Mouse (Mus musculus) layer of hippocampus, adult 18-20 months (tissue): ENCODE results near the gene Cadm1. TPM values are rescaled to one million over a fixed set of nuclear protein-coding genes. Genes with fewer than 3 reads are reported as not detected.

ENCODE experiments used
- DNase-seq, 2 experiments: peaks; one replicate each; pipeline ENCODE4 v3.0.0; 2022; ENCODE audit warnings: low spot score in 2 of 2
- total RNA-seq, 2 experiments: library from RNA; stranded (reverse); gene quantifications; 2 replicates each; pipeline ENCODE4 v1.2.3; 2021

Cadm1 gene
- total RNA-seq, 2 experiments from 2014 or later: 246 to 270 TPM

DNA sequence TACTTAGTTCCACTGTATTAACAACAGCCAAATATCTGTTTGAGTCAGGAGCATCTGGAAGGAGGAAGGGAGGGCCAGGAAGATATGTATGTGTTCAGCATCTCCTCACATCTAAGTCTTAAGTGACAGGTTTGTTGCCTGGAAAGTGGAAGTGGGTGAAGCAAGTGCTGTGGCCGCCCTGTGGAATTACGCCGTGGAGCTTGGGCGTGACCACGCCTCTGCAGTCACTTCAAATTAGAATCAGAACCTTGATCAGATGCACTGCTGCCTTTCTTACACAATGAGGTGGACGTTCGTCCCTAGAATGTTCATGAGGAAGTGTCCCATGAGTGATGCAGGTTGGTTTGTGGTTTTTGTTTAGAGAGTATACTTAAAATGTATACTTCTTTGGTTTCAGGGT, 131.6 kb downstream of the Cadm1 start:
- DNase-seq: no peak

- DNase-seq: no peak
Measured at GRCm38 (mm10) chr9:47669206-47669605, 139.2 kb downstream of the Cadm1 start.

- DNase-seq: no peak
Measured at GRCm38 (mm10) chr9:47671617-47672016, 141.6 kb downstream of the Cadm1 start.

GRCm38 (mm10) chr9:47674766-47675713, 145.1 kb downstream of the Cadm1 start:
- no peak for DNase-seq

DNA sequence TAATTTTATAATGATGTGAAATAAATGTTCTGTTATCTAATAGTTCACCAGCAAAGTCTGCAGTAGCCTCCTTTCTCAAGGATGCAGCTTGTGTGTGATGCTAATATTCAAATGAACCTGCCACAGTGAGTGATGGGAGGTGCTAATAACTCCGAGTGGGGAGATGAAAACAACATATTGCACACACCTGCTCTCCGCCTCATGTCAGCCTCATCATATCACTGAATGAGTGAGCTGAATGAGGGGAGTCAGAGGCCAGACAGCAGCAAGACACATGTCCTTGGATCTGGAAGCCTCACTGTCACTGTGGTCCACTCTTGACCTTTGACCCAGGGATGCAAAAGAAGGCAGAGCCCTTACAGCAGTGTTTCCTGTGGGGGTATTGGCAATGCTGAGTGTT, 156.9 kb downstream of the Cadm1 start:
- DNase-seq: no peak

GRCm38 (mm10) chr9:47687604-47688003, 157.6 kb downstream of the Cadm1 start:
- DNase-seq: no peak

- DNase-seq: no peak
Measured at GRCm38 (mm10) chr9:47688297-47688696, 158.3 kb downstream of the Cadm1 start.

DNA sequence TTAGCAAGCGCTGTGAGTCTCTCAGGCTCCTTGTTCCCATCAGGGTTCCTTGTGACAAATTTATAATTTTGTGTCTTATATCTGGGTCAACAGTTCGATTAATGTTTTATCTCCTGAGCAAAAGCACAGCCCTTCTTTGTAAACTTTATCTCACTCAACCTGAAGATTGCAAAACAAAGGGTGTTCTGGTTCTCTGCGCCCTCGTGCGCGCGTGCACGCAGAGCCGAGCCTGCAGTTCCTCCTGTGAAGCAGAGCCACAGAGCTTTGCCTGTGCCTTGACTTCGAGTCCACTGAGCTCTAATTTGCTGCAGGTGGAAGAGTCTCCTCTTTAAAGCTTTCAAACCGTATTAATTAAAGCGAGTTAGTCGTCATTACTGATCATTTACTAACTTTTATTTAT, 162.9 kb downstream of the Cadm1 start:
- DNase-seq: no peak

DNA sequence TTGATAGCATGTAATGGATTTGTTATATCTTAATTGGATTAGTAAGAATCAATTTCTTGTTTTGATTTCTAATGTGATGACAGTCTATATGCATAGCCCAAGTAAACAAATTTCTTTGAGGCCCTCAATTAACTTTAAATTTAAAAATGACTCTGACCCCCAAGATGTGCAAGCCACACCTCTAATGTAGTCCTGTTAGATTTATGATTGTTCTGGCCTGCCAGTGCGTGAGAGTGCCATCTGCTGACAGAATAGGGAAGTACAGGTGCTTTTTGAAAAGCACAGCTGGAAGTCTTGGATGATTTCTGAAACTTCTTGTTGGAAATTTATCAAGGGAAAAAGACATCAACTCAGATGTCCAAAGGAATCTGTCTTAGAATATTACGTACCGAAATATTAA, 169.1 kb downstream of the Cadm1 start:
- peak; percentile 38 to 80 for DNase-seq

- DNase-seq: no peak
Measured at GRCm38 (mm10) chr9:47700021-47700420, 170.0 kb downstream of the Cadm1 start.

DNA sequence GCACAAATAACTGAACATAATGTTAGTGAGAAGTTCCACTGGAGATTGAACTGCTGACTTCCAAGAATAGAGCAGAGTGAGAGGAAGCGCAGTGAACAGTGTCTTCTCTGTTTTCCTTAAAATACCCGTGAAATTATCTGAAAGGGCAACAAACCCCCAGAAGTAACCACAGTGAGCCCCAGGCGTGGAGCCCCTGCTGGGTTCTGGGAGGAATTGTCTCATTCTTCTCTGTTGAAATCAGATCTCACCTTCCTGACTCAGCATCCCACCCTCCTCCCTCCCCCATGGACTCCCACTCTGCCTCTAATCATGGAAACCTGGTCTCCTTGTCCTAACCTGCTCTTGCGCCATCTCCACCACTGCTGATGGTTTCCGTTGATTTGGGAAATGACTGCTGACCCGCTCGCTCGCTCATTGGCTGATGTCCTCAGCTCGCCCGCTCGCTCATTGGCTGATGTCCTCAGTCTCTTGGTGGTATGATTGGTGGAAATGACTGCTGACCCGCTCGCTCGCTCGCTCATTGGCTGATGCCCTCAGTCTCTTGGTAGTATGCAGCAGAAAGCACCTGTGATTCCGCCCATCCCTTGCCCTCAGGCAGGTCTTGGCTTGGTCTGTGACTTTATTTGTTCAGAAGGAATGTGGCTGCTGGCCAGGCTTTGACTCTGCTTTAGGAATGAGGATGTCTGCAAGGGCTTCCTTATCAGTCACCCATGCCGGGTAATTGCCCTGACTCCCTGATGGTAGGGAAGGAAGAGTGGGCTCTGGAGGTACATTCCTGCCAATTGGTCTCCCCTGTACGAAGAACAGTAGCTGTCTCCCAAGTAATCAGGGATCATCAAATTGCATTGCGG, 173.3 kb downstream of the Cadm1 start:
- DNase-seq: no peak

GRCm38 (mm10) chr9:47706341-47706740, 176.4 kb downstream of the Cadm1 start:
- no peak for DNase-seq

GRCm38 (mm10) chr9:47707326-47707725, 177.4 kb downstream of the Cadm1 start:
- no peak for DNase-seq

GRCm38 (mm10) chr9:47708299-47708698, 178.3 kb downstream of the Cadm1 start:
- peak; percentile 54 to 84 for DNase-seq

- no peak for DNase-seq
Measured at GRCm38 (mm10) chr9:47710946-47711345, 181.0 kb downstream of the Cadm1 start.

DNA sequence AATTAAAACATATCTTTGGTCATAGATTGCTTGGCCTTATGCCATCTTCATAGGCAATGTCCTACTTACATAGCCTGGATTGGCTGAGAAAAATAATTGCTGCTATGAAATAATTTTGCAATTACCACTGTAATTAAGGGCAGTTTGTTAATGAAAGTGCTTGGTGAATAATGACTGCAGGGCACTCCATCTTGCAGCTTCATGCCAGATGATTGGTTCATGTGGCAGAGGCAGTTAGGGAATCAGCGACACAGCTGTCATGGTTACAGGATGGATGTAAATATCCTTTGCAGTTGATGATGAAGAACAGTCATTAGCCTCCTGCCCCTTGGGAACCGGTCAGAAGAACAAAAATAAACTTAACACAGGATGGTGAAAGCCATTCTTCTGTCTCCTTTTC, 184.6 kb downstream of the Cadm1 start:
- DNase-seq: no peak

GRCm38 (mm10) chr9:47715415-47715814, 185.4 kb downstream of the Cadm1 start:
- no peak for DNase-seq

GRCm38 (mm10) chr9:47716883-47717282, 186.9 kb downstream of the Cadm1 start:
- DNase-seq: no peak

- no peak for DNase-seq
Measured at GRCm38 (mm10) chr9:47727611-47728010, 197.6 kb downstream of the Cadm1 start.

DNA sequence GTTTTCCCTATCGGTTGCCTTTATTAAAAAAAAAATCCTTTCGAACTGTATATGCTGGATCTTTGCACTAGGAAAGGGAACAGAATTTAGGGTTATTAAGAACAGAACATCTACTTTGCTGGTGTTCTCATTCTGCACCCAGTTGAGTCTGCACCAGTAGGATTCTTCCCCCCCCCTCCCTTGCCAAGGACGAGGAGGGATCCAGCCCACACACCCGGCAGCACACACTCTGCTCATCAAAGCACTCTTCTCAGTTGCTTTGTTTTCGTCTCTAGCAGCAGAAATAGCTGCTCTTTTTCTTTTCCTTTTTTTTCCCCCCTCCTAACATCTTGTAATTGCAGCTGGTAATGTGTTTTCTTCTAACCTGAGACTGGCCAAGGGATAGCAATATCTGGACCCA, 198.9 kb downstream of the Cadm1 start:
- DNase-seq: peak; percentile 43 to 75

DNA sequence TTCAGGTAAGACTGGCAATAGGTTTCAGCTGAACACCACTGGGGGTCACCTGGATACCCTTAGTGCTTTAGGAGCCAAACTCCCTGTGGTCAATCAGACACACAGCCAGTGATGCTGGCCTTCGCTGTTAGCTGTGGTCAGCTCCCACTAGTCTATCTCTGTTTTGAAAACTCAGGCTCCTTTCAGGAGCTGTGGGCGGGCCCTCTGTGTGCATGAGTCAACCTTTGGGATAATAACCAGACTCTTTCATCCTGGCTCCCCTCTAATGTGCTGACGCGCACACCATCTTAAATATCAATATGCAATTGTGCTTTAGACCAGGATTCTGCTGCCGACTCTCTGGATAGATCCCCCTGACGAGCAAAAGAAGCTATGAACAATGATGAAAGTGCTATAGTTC, 200.3 kb downstream of the Cadm1 start:
- DNase-seq: no peak
